Mouse (Mus musculus) hindbrain, embryonic 11.5 days (tissue): ENCODE data around the gene Lekr1. TPM values are rescaled to one million over a fixed set of nuclear protein-coding genes. Genes with fewer than 3 reads are reported as not detected.
A peak's percentile ranks its signal among the peaks of the same experiment; 100 is the strongest.

Experiments
- ATAC-seq: fragments of 200-750 bp; cut with Nextera tagmentation; 2 replicates; pipeline ENCODE4 v1.8.0; 2017; ENCODE audit warnings: mild to moderate bottlenecking, moderate TSS enrichment, moderate library complexity; ENCODE audit not compliant: low FRiP score
- DNase-seq: peaks from one replicate; pipeline ENCODE4 v3.0.0-alpha.2; 2015; ENCODE audit warnings: low spot score
- H3K27ac ChIP-seq: fragments of 300-500 bp; sonication (generic); 2 replicates; pipeline ENCODE4 v1.5.1; 2014; ENCODE audit warnings: mild to moderate bottlenecking, low read depth, low read length
- H3K27me3 ChIP-seq: fragments of 300-500 bp; sonication (generic); 2 replicates; pipeline ENCODE4 v1.6.1; 2014; ENCODE audit warnings: mild to moderate bottlenecking, low read length, moderate library complexity, mixed read lengths; ENCODE audit not compliant: control insufficient read depth, insufficient read depth
- H3K36me3 ChIP-seq: fragments of 300-500 bp; sonication (generic); 2 replicates; pipeline ENCODE4 v1.6.1; 2014; ENCODE audit warnings: mild to moderate bottlenecking, low read length, moderate library complexity, mixed read lengths; ENCODE audit not compliant: control insufficient read depth, insufficient read depth
- H3K4me1 ChIP-seq: fragments of 300-500 bp; sonication (generic); replicated peaks from 2 replicates; pipeline ENCODE4 v1.6.1; 2014; ENCODE audit warnings: low read length, mixed read lengths; ENCODE audit not compliant: control insufficient read depth, insufficient read depth
- H3K4me2 ChIP-seq: fragments of 300-500 bp; sonication (generic); replicated peaks from 2 replicates; pipeline ENCODE4 v1.6.1; 2014; ENCODE audit warnings: mild to moderate bottlenecking, low read depth, low read length
- H3K4me3 ChIP-seq: fragments of 300-500 bp; sonication (generic); 2 replicates; pipeline ENCODE4 v1.5.1; 2014; ENCODE audit warnings: low read depth, low read length
- H3K9ac ChIP-seq: fragments of 300-500 bp; sonication (generic); 2 replicates; pipeline ENCODE4 v1.6.1; 2014; ENCODE audit warnings: low read depth, low read length
- H3K9me3 ChIP-seq: fragments of 300-500 bp; sonication (generic); 2 replicates; pipeline ENCODE4 v1.6.1; 2016; ENCODE audit warnings: low read length; ENCODE audit not compliant: control insufficient read depth
- WGBS: fragments of 180-500 bp; shearing (Covaris S2); extraction: QIAGEN DNeasy Blood & Tissue Kit; methylation state at CpG from one replicate; pipeline ENCODE4 v1.1.7; 2014; 5-methylcytosine and 5-hydroxymethylcytosine counted together
- polyA plus RNA-seq: library from polyadenylated mRNA; unstranded; fragments of >200 nt; fragmentation: Nextera tagmentation; extraction: Ambion mirVana; gene quantifications from 2 replicates; pipeline ENCODE4 v1.2.1, GENCODE M21; 2014

Lekr1 gene
- polyA plus RNA-seq, 1 experiment from 2014 or later = 7.6 TPM

GRCm38 (mm10) chr3:65648913-65649312, 17.1 kb upstream of the Lekr1 start:
- Histone ChIP-seq H3K4me1 (0 out of 2 replicates have a peak, but pooled peaks cover 2% of the 10 kb centered on the region), H3K27ac (no peak overlapping the region), H3K9me3 (no peaks in the 10 kb centered on the region), H3K36me3 (no peaks in the 10 kb centered on the region), H3K9ac (no peak overlapping the region), H3K4me3 (no peak overlapping the region), H3K27me3 (no peaks in the 10 kb centered on the region), H3K4me2 (no peak overlapping the region)
- DNase-seq (no peak), ATAC-seq (peak; percentile 59; the same call in 1 of the 2 replicates)
- 40% methylated on average over 1 of the region's 1 CpGs for WGBS

DNA sequence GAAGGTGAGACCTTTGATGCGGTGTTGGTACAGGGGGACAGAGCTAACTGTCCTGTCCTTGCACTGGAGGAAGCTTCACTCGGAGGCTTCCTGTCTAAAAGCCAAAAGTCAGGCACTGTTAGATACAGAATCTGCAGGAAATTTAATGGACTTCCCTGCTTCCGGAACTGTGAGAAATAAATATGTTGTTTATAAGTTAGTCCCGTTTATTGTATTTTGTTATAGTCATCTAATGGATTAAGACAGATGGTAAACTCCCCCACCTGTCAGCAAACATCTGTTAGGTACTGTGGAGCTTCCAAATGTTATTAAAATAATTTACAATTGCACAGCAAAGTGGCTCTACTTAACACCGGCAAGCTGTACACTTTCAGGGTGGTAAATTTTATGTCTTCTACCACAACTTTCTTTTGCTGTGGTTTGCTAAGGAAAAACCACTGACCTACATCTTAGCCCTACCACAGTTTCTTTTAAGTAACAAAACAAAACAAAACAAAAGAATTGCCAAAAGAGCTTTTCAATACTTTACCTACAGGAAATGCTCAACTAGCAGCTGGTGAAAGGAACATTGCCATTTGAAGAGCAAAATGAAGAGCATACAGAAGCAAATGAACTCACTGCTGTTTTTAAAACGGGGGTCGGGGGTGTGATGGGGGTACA, 15.7 kb upstream of the Lekr1 start:
- no peak for ATAC-seq
- 62% methylated on average over 7 of the region's 7 CpGs for WGBS
- H3K4me1 ChIP-seq = 0 out of 2 replicates have a peak, but pooled peaks cover 2% of the 10 kb centered on the region

GRCm38 (mm10) chr3:65654541-65655206, 11.4 kb upstream of the Lekr1 start:
- Histone ChIP-seq H3K27ac (no peak overlapping the region), H3K4me3 (no peak overlapping the region), H3K36me3 (no peaks in the 10 kb centered on the region), H3K9me3 (no peaks in the 10 kb centered on the region), H3K27me3 (no peaks in the 10 kb centered on the region), H3K9ac (no peak overlapping the region), H3K4me1 (0 out of 2 replicates have a peak, but pooled peaks cover 2% of the 10 kb centered on the region), H3K4me2 (no peak overlapping the region)
- WGBS = 62% methylated on average over 10 of the region's 10 CpGs
- DNase-seq (no peak), ATAC-seq (no peak)

More for the DNA sequence above, 15.7 kb upstream of the Lekr1 start:
- Histone ChIP-seq H3K9me3 (no peaks in the 10 kb centered on the region), H3K9ac (no peak overlapping the region), H3K4me3 (no peak overlapping the region), H3K4me2 (no peak overlapping the region), H3K27me3 (no peaks in the 10 kb centered on the region), H3K27ac (no peak overlapping the region), H3K36me3 (no peaks in the 10 kb centered on the region)
- DNase-seq = no peak

DNA sequence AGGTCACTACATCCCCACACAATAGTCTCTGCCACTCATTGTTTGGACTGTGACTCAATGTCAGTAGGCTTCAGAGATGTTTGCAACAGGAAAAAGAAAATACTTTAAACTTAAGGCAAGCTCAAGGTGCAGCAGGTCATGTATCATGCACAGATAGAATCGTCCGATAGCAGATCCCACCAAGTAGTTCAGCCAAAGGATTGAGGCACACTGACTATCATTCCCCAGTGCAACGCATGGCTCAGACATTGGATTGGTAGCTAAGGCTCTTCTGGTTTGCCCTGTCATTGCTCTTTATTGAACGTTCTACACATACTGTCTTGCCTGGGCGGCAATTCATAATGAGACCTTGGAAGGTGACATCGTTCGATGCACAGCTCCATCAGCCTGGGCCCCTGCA, 9.6 kb upstream of the Lekr1 start:
- ATAC-seq (no peak), DNase-seq (no peak)
- 62% methylated on average over 7 of the region's 7 CpGs for WGBS
- H3K4me1 ChIP-seq = 0 out of 2 replicates have a peak, but pooled peaks cover 2% of the 10 kb centered on the region
- no peak overlapping the region for H3K4me3 ChIP-seq
- no peak overlapping the region for H3K27ac ChIP-seq
- H3K9ac ChIP-seq = no peak overlapping the region
- H3K4me2 ChIP-seq = no peak overlapping the region
- H3K27me3 ChIP-seq = peaks cover 2% of the 10 kb centered on the region; the same call in 1 of the 2 replicates
- no peaks in the 10 kb centered on the region for H3K9me3 ChIP-seq
- H3K36me3 ChIP-seq = no peaks in the 10 kb centered on the region

DNA sequence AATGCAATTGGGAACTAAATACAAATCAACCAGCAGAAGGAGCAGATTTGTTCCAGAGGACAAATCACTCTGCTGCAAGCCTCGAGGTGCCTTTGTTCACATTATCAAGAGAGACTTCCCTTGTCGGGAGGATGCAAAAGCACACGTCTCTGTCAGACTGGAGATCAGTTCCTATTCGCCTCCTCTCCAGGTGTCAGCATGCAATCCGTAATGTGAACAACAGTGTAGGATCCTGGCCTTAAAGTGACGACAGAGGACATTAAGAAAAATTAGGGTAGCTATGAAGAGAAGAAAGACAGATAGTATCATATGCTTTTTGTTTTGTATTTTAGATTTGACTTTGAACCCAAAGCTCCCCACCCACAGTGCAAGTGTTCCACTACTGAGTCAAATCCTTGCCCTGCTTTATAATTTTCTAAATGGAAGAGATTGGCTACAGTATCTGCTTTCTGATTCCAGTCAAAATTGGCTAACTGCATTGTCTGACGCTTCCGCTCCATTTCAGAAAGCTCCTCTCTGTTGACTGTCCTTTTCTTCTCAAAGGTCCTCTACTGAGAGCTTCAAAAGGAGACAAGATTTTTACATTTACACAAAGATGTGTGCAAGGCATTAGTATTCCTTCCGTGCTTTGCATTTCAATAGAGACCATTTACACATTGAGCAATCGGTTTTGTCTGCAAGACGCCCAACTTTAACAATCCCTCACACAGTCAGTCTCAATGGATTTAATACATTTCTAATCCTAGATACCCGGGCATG, 8.9 kb upstream of the Lekr1 start:
- Histone ChIP-seq H3K4me3 (no peak overlapping the region), H3K36me3 (no peaks in the 10 kb centered on the region)

DNA sequence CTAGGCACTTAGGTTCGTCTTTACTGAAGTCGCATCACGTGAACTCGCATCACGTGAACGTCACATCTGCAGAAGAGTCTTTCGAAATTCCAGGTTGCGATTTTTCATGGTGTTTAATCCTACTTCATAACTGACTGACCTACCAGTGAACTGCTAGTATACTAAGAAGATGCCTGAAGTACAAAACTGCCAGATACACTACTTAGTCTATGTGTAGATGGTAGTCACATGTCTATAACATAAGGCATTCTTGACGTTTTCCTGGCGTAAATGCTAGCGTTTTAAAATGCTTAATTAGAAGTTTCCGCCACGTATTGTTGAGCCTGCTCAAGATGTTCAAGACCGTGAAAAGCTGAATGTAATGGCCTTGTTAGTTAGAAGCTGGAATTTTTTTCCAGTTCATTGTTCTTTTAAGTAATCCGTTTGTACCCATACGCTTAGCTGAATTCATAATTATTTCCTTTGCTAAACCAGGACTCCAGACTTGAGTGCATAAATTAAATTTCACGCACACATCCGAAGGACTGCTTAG, 7.9 kb upstream of the Lekr1 start:
- no peak overlapping the region for H3K27ac ChIP-seq
- DNase-seq (peak; percentile 58), ATAC-seq (peak; percentile 36)
- peaks cover 2% of the 10 kb centered on the region; the same call in 1 of the 2 replicates for H3K27me3 ChIP-seq
- H3K4me3 ChIP-seq = peak overlapping the region; percentile 57
- H3K4me1 ChIP-seq = 0 out of 2 replicates have a peak, but pooled peaks cover 2% of the 10 kb centered on the region
- H3K9me3 ChIP-seq = no peaks in the 10 kb centered on the region
- 5% methylated on average over 18 of the region's 18 CpGs for WGBS
- peak overlapping the region; percentile 98 for H3K4me2 ChIP-seq
- H3K36me3 ChIP-seq = no peaks in the 10 kb centered on the region
- H3K9ac ChIP-seq = no peak overlapping the region

More for the DNA sequence above, 8.9 kb upstream of the Lekr1 start:
- Histone ChIP-seq H3K9ac (no peak overlapping the region), H3K4me2 (no peak overlapping the region; the same call in 1 of the 2 replicates), H3K27ac (no peak overlapping the region), H3K4me1 (0 out of 2 replicates have a peak, but pooled peaks cover 2% of the 10 kb centered on the region), H3K27me3 (peaks cover 2% of the 10 kb centered on the region; the same call in 1 of the 2 replicates), H3K9me3 (no peaks in the 10 kb centered on the region)
- DNase-seq (peak; percentile 44), ATAC-seq (0 out of 2 replicates have a peak, but pooled peaks have one; percentile 26)
- 14% methylated on average over 12 of the region's 12 CpGs for WGBS

- H3K4me2 ChIP-seq = peak overlapping the region; percentile 98
- peak; percentile 78 for DNase-seq
- H3K27me3 ChIP-seq = peaks cover 2% of the 10 kb centered on the region; the same call in 1 of the 2 replicates
- peak overlapping the region; percentile 57 for H3K4me3 ChIP-seq
- peak overlapping the region; percentile 54 for H3K27ac ChIP-seq
- H3K4me1 ChIP-seq = 0 out of 2 replicates have a peak, but pooled peaks cover 2% of the 10 kb centered on the region
- peak overlapping the region; percentile 73 for H3K9ac ChIP-seq
- ATAC-seq = peak; percentile 78
- 0% methylated on average over 67 of the region's 72 CpGs for WGBS
- no peaks in the 10 kb centered on the region for H3K9me3 ChIP-seq
- no peaks in the 10 kb centered on the region for H3K36me3 ChIP-seq
Observed at GRCm38 (mm10) chr3:65658721-65659619, 7.1 kb upstream of the Lekr1 start.
